Mouse (Mus musculus): ENCODE data around the gene Pex11b. TPM values are rescaled to one million over a fixed set of nuclear protein-coding genes. Genes with fewer than 3 reads are reported as not detected.

Pex11b gene
- total and polyA plus RNA-seq, 2 experiments from 2014 or later, result 41.7 to 46.6 TPM

DNA sequence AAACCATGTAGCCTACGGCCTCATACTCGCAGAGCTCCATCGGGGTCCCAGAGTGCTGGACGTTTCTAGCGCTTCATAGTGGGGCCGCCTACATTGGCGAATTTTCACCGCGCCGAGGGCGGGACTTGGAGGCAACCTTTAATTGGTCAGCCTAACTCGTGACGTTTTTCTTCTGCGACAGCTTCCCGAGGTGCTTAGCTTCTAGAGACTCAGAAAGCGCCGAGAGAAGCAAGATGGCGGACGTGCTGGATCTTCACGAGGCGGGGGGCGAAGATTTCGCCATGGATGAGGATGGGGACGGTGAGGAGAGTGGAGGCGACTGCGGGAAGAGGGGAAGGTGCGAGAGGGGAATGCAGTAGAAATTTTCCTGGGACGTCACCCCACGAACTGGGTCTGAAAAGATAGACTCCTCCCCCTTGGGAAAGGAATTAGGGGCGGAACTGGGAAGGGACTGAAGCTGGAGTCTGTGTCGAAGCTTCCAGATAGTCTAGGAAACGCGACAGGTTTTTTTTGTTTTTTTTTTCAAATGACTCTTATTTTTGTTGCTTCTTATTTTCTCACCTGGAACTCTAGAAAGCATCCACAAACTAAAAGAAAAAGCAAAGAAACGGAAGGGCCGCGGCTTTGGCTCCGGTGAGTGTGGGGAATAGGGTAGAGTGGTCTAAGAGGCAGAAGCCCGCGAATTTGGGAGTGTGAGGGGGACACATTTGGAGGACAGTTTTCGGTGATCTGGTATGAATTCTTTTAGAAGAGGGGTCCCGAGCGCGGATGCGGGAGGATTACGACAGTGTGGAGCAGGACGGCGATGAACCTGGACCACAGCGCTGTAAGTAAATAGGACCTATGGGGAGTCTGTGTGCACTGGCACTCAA is 5.2 kb upstream of the Pex11b start, which contains the start of gene Rbm8a:
Gene Rbm8a (plus strand): TSS at position 205 of the 872 bp plus-strand sequence.
- Histone ChIP-seq H3K4me3 (ENCODE audit: low read depth, low read length) (peak within 1 kb of the TSS; percentile 82), H3K9ac (replicated peaks; ENCODE audit: low read depth, low read length) (peak within 1 kb of the TSS; percentile 80), H3K27me3 (ENCODE audit: control insufficient read depth, insufficient read depth, low read length) (no peaks in the 10 kb centered on the region), H3K27ac (ENCODE audit: low read depth) (peak within 1 kb of the TSS; percentile 77), H3K4me2 (ENCODE audit: low read depth, low read length) (peak within 1 kb of the TSS; percentile 97), H3K9me3 (replicated peaks; ENCODE audit: control insufficient read depth, low read length) (no peaks in the 10 kb centered on the region), H3K4me1 (ENCODE audit: control insufficient read depth, insufficient read depth) (peaks cover 16% of the 10 kb centered on the region), H3K36me3 (replicated peaks; ENCODE audit: control insufficient read depth, insufficient read depth, low read length) (peaks cover 31% of the 10 kb centered on the region)
- WGBS, result under 1% methylated on average over 48 of the region's 48 CpGs
- TF ChIP-seq EP300 (IDR thresholded peaks at IDR 0.05; ENCODE audit: low read depth) (0 out of 2 replicates have a peak, but pooled peaks have one; percentile 34), CTCF (IDR thresholded peaks at IDR 0.05; ENCODE audit: low read depth) (no peak)
- DNase-seq (ENCODE audit: low spot score) (peak; percentile 97), ATAC-seq (ENCODE audit: insufficient read depth, low read depth) (peak; percentile 97)

DNA sequence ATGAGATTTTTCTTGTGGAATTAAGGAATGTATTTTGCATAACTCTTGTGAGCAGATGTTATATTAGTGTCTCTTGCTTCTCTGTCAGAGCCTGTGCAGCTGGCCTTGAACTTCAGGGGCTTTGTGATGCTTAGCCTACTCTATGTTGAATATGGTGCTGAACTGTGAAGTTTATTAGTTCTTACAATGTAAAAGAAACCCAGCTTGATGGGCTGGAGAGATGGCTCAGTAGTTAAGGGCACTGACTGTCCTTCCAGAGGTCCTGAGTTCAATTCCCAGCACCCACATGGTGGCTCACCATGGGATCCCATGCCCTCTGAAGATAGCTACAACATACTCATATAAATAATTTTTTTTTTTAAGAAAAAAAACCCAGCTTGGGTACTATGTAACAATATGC is 3.1 kb upstream of the Pex11b start:
- DNase-seq (ENCODE audit: low spot score), result no peak

DNA sequence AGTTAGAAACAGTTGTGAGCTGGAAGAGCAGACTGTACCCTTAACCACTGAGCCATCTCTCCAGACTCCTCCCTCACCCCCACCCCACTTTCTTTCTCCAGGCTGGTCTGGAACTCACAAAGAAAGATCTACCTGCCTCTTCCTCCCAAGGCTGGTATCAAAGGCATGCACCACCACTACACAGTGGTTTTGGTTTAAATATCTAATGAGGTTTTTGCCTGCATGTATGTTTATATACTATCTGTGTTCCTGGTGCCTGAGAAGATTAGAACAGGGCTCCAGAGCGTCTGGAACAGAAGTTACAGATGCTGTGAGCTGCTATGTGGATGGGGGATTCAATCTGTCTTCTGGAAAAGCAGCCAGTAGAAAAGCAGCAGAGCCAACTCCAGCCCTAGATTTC is 1.2 kb upstream of the Pex11b start:
- Histone ChIP-seq H3K27ac (ENCODE audit: low read depth) (no peak overlapping the region), H3K9ac (replicated peaks; ENCODE audit: low read depth, low read length) (no peak overlapping the region), H3K4me3 (ENCODE audit: low read depth, low read length) (no peak overlapping the region), H3K9me3 (replicated peaks; ENCODE audit: control insufficient read depth, low read length) (no peaks in the 10 kb centered on the region), H3K36me3 (replicated peaks; ENCODE audit: control insufficient read depth, insufficient read depth, low read length) (peaks cover 35% of the 10 kb centered on the region), H3K4me2 (ENCODE audit: low read depth, low read length) (no peak overlapping the region), H3K27me3 (ENCODE audit: control insufficient read depth, insufficient read depth, low read length) (no peaks in the 10 kb centered on the region), H3K4me1 (ENCODE audit: control insufficient read depth, insufficient read depth) (peaks cover 21% of the 10 kb centered on the region)
- ATAC-seq (ENCODE audit: insufficient read depth, low read depth) (no peak), DNase-seq (ENCODE audit: low spot score) (no peak)
- TF ChIP-seq CTCF (IDR thresholded peaks at IDR 0.05; ENCODE audit: low read depth) (no peak), EP300 (IDR thresholded peaks at IDR 0.05; ENCODE audit: low read depth) (no peak)
- 71% methylated on average over 1 of the region's 1 CpGs for WGBS

More for the DNA sequence above, 3.1 kb upstream of the Pex11b start:
- Histone ChIP-seq H3K9me3 (replicated peaks; ENCODE audit: control insufficient read depth, low read length) (no peaks in the 10 kb centered on the region), H3K27ac (ENCODE audit: low read depth) (no peak overlapping the region), H3K9ac (replicated peaks; ENCODE audit: low read depth, low read length) (no peak overlapping the region), H3K4me3 (ENCODE audit: low read depth, low read length) (no peak overlapping the region), H3K36me3 (replicated peaks; ENCODE audit: control insufficient read depth, insufficient read depth, low read length) (peaks cover 27% of the 10 kb centered on the region), H3K27me3 (ENCODE audit: control insufficient read depth, insufficient read depth, low read length) (no peaks in the 10 kb centered on the region), H3K4me1 (ENCODE audit: control insufficient read depth, insufficient read depth) (peaks cover 23% of the 10 kb centered on the region), H3K4me2 (ENCODE audit: low read depth, low read length) (no peak overlapping the region)
- TF ChIP-seq CTCF (IDR thresholded peaks at IDR 0.05; ENCODE audit: low read depth) (no peak), EP300 (IDR thresholded peaks at IDR 0.05; ENCODE audit: low read depth) (no peak)
- no peak for ATAC-seq (ENCODE audit: insufficient read depth, low read depth)

DNA sequence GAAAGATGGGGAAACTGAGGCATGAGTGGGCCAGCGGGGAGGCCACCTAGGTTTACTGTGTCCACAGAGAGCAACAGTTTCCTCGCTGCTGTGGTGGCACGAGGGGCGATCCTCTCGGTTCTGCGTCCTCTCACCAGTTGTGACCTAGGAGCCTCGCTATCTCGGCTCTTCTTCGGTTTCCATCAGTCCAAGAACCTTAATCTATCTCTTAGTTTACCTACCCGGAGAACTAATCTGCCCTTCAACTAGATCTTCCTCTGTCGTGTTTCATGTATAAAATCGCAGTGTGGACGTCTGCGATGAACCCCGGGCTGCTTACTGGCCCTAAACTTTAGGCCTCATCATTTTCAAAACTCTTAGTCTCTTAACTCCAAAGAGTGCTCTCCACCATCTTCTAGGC is 730 bp downstream of the Pex11b start:
- ATAC-seq (ENCODE audit: insufficient read depth, low read depth), result no peak
- H3K36me3 ChIP-seq (replicated peaks; ENCODE audit: control insufficient read depth, insufficient read depth, low read length), result peaks cover 37% of the 10 kb centered on the region
- no peak for DNase-seq (ENCODE audit: low spot score)
- TF ChIP-seq EP300 (IDR thresholded peaks at IDR 0.05; ENCODE audit: low read depth) (no peak), CTCF (IDR thresholded peaks at IDR 0.05; ENCODE audit: low read depth) (no peak)
- H3K4me3 ChIP-seq (ENCODE audit: low read depth, low read length), result peak overlapping the region; percentile 80
- peak overlapping the region; percentile 83 for H3K27ac ChIP-seq (ENCODE audit: low read depth)
- H3K9me3 ChIP-seq (replicated peaks; ENCODE audit: control insufficient read depth, low read length), result no peaks in the 10 kb centered on the region
- H3K4me2 ChIP-seq (ENCODE audit: low read depth, low read length), result peak overlapping the region; percentile 91
- no peaks in the 10 kb centered on the region for H3K27me3 ChIP-seq (ENCODE audit: control insufficient read depth, insufficient read depth, low read length)
- H3K9ac ChIP-seq (replicated peaks; ENCODE audit: low read depth, low read length), result peak overlapping the region; percentile 96
- 7% methylated on average over 15 of the region's 15 CpGs for WGBS
- H3K4me1 ChIP-seq (ENCODE audit: control insufficient read depth, insufficient read depth), result peaks cover 11% of the 10 kb centered on the region; the same call in 1 of the 2 replicates

DNA sequence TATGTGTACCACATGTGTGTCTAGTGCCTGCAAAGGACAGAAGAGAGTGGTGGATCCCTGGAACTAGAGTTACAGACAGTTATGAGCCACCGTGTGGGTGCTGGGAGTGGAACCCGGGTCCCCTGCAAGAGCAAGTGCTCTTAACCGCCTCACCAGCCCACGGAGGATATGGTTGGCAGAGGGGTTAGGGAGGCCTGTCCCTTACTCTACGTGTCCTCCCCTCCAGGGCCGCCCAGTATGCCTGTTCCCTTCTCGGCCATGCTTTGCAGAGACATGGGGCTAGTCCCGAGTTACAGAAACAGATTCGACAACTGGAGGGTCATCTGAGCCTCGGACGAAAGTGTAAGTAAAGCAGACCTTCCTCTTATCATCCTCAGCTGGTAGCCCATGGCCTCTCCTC is 1.3 kb downstream of the Pex11b start:
- Histone ChIP-seq H3K4me1 (ENCODE audit: control insufficient read depth, insufficient read depth) (peaks cover 10% of the 10 kb centered on the region; the same call in 1 of the 2 replicates), H3K4me2 (ENCODE audit: low read depth, low read length) (peak overlapping the region; percentile 91), H3K27me3 (ENCODE audit: control insufficient read depth, insufficient read depth, low read length) (no peaks in the 10 kb centered on the region), H3K9me3 (replicated peaks; ENCODE audit: control insufficient read depth, low read length) (no peaks in the 10 kb centered on the region), H3K9ac (replicated peaks; ENCODE audit: low read depth, low read length) (peak overlapping the region; percentile 96; the same call in 1 of the 2 replicates), H3K27ac (ENCODE audit: low read depth) (no peak overlapping the region), H3K4me3 (ENCODE audit: low read depth, low read length) (peak overlapping the region; percentile 80), H3K36me3 (replicated peaks; ENCODE audit: control insufficient read depth, insufficient read depth, low read length) (peaks cover 35% of the 10 kb centered on the region)
- WGBS, result 62% methylated on average over 11 of the region's 11 CpGs
- TF ChIP-seq EP300 (IDR thresholded peaks at IDR 0.05; ENCODE audit: low read depth) (no peak), CTCF (IDR thresholded peaks at IDR 0.05; ENCODE audit: low read depth) (no peak)
- DNase-seq (ENCODE audit: low spot score) (no peak), ATAC-seq (ENCODE audit: insufficient read depth, low read depth) (no peak)
